Mouse (Mus musculus) spleen, adult 2 months (tissue): ENCODE data around the gene Adpgk.

ENCODE experiments used
- CTCF ChIP-seq: fragments of 200-500 bp; IDR thresholded peaks from 2 replicates; pipeline ENCODE4 v1.5.1; 2011; ENCODE audit warnings: mild to moderate bottlenecking, inconsistent platforms; ENCODE audit not compliant: insufficient read depth, insufficient read length, insufficient replicate concordance; ENCODE audit errors: extremely low read depth
- POLR2A ChIP-seq: fragments of 200-500 bp; IDR thresholded peaks from 2 replicates; pipeline ENCODE4 v1.6.1; 2011; ENCODE audit warnings: low read depth, low read length, inconsistent platforms

GRCm38 (mm10) chr9:59291688-59292492, 532 bp downstream of the Adpgk start:
- no peak for TF ChIP-seq POLR2A
- TF ChIP-seq CTCF, result no peak
